Mouse (Mus musculus) splenic B cell, adult 2 months (primary cell): Measurements from ENCODE around the gene Fbln1.
A peak's percentile ranks its signal among the peaks of the same experiment; 100 is the strongest.

Experiments
- DNase-seq: peaks from one replicate; pipeline ENCODE4 v3.0.0-alpha.2; 2011; ENCODE audit warnings: low read depth, low spot score
- H3K27me3 ChIP-seq: 2 replicates; pipeline ENCODE4 v1.6.1; 2012; ENCODE audit warnings: mild to moderate bottlenecking, low read length, moderate library complexity, mixed read lengths; ENCODE audit not compliant: control insufficient read depth, poor library complexity, insufficient read depth, severe bottlenecking
- H3K36me3 ChIP-seq: 2 replicates; pipeline ENCODE4 v1.6.1; 2012; ENCODE audit warnings: mild to moderate bottlenecking, low read length, moderate library complexity, mixed read lengths; ENCODE audit not compliant: control insufficient read depth, poor library complexity, insufficient read depth, severe bottlenecking

Fbln1 gene

GRCm38 (mm10) chr15:85205792-85206702, at the start of gene Fbln1:
Gene Fbln1 (plus strand): TSS chr15:85205949.
- Histone ChIP-seq H3K27me3 (no peaks in the 10 kb centered on the region; the same call in 1 of the 2 replicates), H3K36me3 (no peaks in the 10 kb centered on the region)
- DNase-seq: no peak

- DNase-seq: no peak
- Histone ChIP-seq H3K36me3 (no peaks in the 10 kb centered on the region), H3K27me3 (no peaks in the 10 kb centered on the region)
Observed at GRCm38 (mm10) chr15:85156198-85156597, 49.6 kb upstream of the Fbln1 start.

- Histone ChIP-seq H3K27me3 (no peaks in the 10 kb centered on the region), H3K36me3 (no peaks in the 10 kb centered on the region)
- DNase-seq: no peak
Observed at GRCm38 (mm10) chr15:85161416-85161815, 44.3 kb upstream of the Fbln1 start.

GRCm38 (mm10) chr15:85162693-85163663, 42.8 kb upstream of the Fbln1 start:
- DNase-seq: no peak
- no peaks in the 10 kb centered on the region for H3K27me3 ChIP-seq
- no peaks in the 10 kb centered on the region for H3K36me3 ChIP-seq

- no peaks in the 10 kb centered on the region for H3K36me3 ChIP-seq
- DNase-seq: no peak
- no peaks in the 10 kb centered on the region for H3K27me3 ChIP-seq
Observed at GRCm38 (mm10) chr15:85166433-85166933, 39.3 kb upstream of the Fbln1 start.

- DNase-seq: no peak
- no peaks in the 10 kb centered on the region for H3K36me3 ChIP-seq
- H3K27me3 ChIP-seq: no peaks in the 10 kb centered on the region
Observed at GRCm38 (mm10) chr15:85167086-85167679, 38.6 kb upstream of the Fbln1 start.

GRCm38 (mm10) chr15:85172054-85172453, 33.7 kb upstream of the Fbln1 start:
- no peaks in the 10 kb centered on the region for H3K36me3 ChIP-seq
- DNase-seq: no peak
- no peaks in the 10 kb centered on the region for H3K27me3 ChIP-seq

GRCm38 (mm10) chr15:85173425-85173824, 32.3 kb upstream of the Fbln1 start:
- H3K36me3 ChIP-seq: no peaks in the 10 kb centered on the region
- no peak for DNase-seq
- H3K27me3 ChIP-seq: no peaks in the 10 kb centered on the region

- Histone ChIP-seq H3K27me3 (no peaks in the 10 kb centered on the region), H3K36me3 (no peaks in the 10 kb centered on the region)
- DNase-seq: no peak
Observed at GRCm38 (mm10) chr15:85174060-85174459, 31.7 kb upstream of the Fbln1 start.

- H3K36me3 ChIP-seq: no peaks in the 10 kb centered on the region
- no peaks in the 10 kb centered on the region for H3K27me3 ChIP-seq
- DNase-seq: peak; percentile 94
Observed at GRCm38 (mm10) chr15:85177576-85177975, 28.2 kb upstream of the Fbln1 start.

- no peaks in the 10 kb centered on the region for H3K27me3 ChIP-seq
- H3K36me3 ChIP-seq: no peaks in the 10 kb centered on the region
- DNase-seq: no peak
Observed at GRCm38 (mm10) chr15:85178172-85178571, 27.6 kb upstream of the Fbln1 start.

GRCm38 (mm10) chr15:85179528-85180180, 26.1 kb upstream of the Fbln1 start:
- Histone ChIP-seq H3K27me3 (no peaks in the 10 kb centered on the region), H3K36me3 (no peaks in the 10 kb centered on the region)
- DNase-seq: no peak

- H3K27me3 ChIP-seq: no peaks in the 10 kb centered on the region
Observed at GRCm38 (mm10) chr15:85180368-85180767, 25.4 kb upstream of the Fbln1 start.

GRCm38 (mm10) chr15:85182063-85182462, 23.7 kb upstream of the Fbln1 start:
- no peaks in the 10 kb centered on the region for H3K36me3 ChIP-seq
- H3K27me3 ChIP-seq: no peaks in the 10 kb centered on the region
- no peak for DNase-seq

More at GRCm38 (mm10) chr15:85180368-85180767, 25.4 kb upstream of the Fbln1 start:
- H3K36me3 ChIP-seq: no peaks in the 10 kb centered on the region
- DNase-seq: no peak
